Mouse (Mus musculus) stomach, embryonic 14.5 days (tissue): ENCODE data around the gene Plscr3. TPM values are rescaled to one million over a fixed set of nuclear protein-coding genes. Genes with fewer than 3 reads are reported as not detected.

Source experiments
- ATAC-seq: fragments of 200-750 bp; cut with Nextera tagmentation; 2 replicates; pipeline ENCODE4 v1.8.0; 2017; ENCODE audit warnings: low read depth, moderate TSS enrichment; ENCODE audit not compliant: insufficient number of reproducible peaks, insufficient read depth, low FRiP score
- H3K27ac ChIP-seq: fragments of 300-500 bp; sonication (generic); 2 replicates; pipeline ENCODE4 v1.5.1; 2014; ENCODE audit warnings: mild to moderate bottlenecking, low read length, moderate library complexity, mixed read lengths
- H3K27me3 ChIP-seq: fragments of 300-500 bp; sonication (generic); 2 replicates; pipeline ENCODE4 v1.6.1; 2014; ENCODE audit warnings: low read length, control low read depth, mixed read lengths; ENCODE audit not compliant: control insufficient read depth, insufficient read depth
- H3K36me3 ChIP-seq: fragments of 300-500 bp; sonication (generic); 2 replicates; pipeline ENCODE4 v1.6.1; 2014; ENCODE audit warnings: mild to moderate bottlenecking, control low read depth, low read length, moderate library complexity, mixed read lengths; ENCODE audit not compliant: control insufficient read depth, insufficient read depth
- H3K4me1 ChIP-seq: fragments of 300-500 bp; sonication (generic); 2 replicates; pipeline ENCODE4 v1.6.1; 2014; ENCODE audit warnings: low read length, control low read depth, mixed read lengths; ENCODE audit not compliant: control insufficient read depth, insufficient read depth
- H3K4me2 ChIP-seq: fragments of 300-500 bp; sonication (generic); replicated peaks from 2 replicates; pipeline ENCODE4 v1.6.1; 2014; ENCODE audit warnings: low read depth, low read length, control low read depth
- H3K4me3 ChIP-seq: fragments of 300-500 bp; sonication (generic); 2 replicates; pipeline ENCODE4 v1.5.1; 2014; ENCODE audit warnings: low read depth, low read length, control low read depth
- H3K9ac ChIP-seq: fragments of 300-500 bp; sonication (generic); replicated peaks from 2 replicates; pipeline ENCODE4 v1.6.1; 2014; ENCODE audit warnings: low read depth, mild to moderate bottlenecking, control low read depth, low read length, moderate library complexity, mixed read lengths
- H3K9me3 ChIP-seq: fragments of 300-500 bp; sonication (generic); 2 replicates; pipeline ENCODE4 v1.6.1; 2016; ENCODE audit warnings: low read depth, low read length, control low read depth; ENCODE audit not compliant: control insufficient read depth
- WGBS: fragments of 180-500 bp; shearing (Covaris S2); extraction: QIAGEN DNeasy Blood & Tissue Kit; methylation state at CpG from one replicate; pipeline ENCODE4 v1.1.7; 2014; 5-methylcytosine and 5-hydroxymethylcytosine counted together
- polyA plus RNA-seq: library from polyadenylated mRNA; unstranded; fragments of >200 nt; fragmentation: Nextera tagmentation; extraction: Ambion mirVana; gene quantifications from 2 replicates; pipeline ENCODE4 v1.2.1, GENCODE M21; 2014

The Plscr3 gene
- polyA plus RNA-seq, 1 experiment from 2014 or later: 102 TPM

GRCm38 (mm10) chr11:69818365-69818764 is 27.8 kb upstream of the Plscr3 start, which contains the start of gene Spem2:
Gene Spem2 (minus strand): TSS chr11:69818465.
- 78% methylated on average over 2 of the region's 2 CpGs for WGBS
- no peak within 1 kb of the TSS for H3K4me3 ChIP-seq
- H3K36me3 ChIP-seq: no peaks in the 10 kb centered on the region
- no peak within 1 kb of the TSS for H3K9ac ChIP-seq
- H3K4me2 ChIP-seq: no peak within 1 kb of the TSS
- H3K9me3 ChIP-seq: peaks cover 3% of the 10 kb centered on the region; the same call in 1 of the 2 replicates
- no peak within 1 kb of the TSS for H3K27ac ChIP-seq
- no peaks in the 10 kb centered on the region for H3K4me1 ChIP-seq
- no peaks in the 10 kb centered on the region for H3K27me3 ChIP-seq
- ATAC-seq: no peak

DNA sequence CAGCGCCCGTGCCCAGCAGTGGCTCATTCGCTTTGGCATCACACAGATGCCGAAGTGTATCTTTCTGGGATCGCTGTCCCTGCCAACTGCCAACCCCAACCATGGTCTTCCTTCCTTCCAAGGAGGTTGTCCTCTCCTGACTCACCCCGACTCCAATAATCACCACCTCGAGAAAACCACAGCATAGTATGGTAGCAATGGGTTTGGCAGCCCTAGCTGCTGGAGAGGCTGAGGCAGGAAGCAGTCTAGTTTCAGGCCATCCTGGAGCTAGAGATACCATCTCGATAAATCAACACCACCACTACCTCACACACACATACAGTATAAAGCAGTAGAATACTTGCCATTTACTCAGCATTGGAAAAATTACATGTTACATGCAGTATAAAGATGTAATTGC is 27.3 kb upstream of the Plscr3 start:
- Histone ChIP-seq H3K27ac (no peak overlapping the region), H3K36me3 (no peaks in the 10 kb centered on the region), H3K4me1 (no peaks in the 10 kb centered on the region), H3K27me3 (no peaks in the 10 kb centered on the region), H3K9ac (no peak overlapping the region), H3K9me3 (peaks cover 3% of the 10 kb centered on the region; the same call in 1 of the 2 replicates), H3K4me3 (no peak overlapping the region), H3K4me2 (no peak overlapping the region)
- ATAC-seq: no peak
- WGBS: 92% methylated on average over 8 of the region's 8 CpGs

DNA sequence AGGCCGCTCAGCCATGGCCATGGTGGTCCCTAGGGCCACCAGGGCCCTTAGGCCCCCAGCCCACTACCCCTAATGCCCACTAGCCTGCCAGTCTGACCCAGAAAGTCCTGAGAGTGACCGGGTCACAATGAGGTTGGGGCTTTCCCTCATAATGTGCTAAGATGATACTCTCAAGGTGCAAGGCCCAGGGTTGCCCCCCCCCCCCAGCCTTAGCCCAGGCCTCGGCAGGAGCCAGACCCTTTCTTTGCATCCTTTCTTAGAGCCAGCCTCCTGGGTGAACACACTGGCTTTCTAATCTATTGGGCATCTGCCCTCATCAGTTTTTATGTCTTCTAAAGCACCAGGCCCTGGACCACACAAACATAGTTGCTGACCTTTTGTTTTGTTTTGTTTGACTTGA is 24.1 kb upstream of the Plscr3 start, which contains the start of gene Spem1:
Gene Spem1 (minus strand): TSS at position 101 of the 400 bp plus-strand sequence.
- Histone ChIP-seq H3K4me3 (no peak within 1 kb of the TSS), H3K27ac (no peak within 1 kb of the TSS), H3K36me3 (peaks cover 22% of the 10 kb centered on the region), H3K9ac (no peak within 1 kb of the TSS), H3K9me3 (peaks cover 3% of the 10 kb centered on the region; the same call in 1 of the 2 replicates), H3K4me1 (no peaks in the 10 kb centered on the region), H3K27me3 (no peaks in the 10 kb centered on the region), H3K4me2 (no peak within 1 kb of the TSS)
- 80% methylated on average over 3 of the region's 3 CpGs for WGBS
- ATAC-seq: no peak

DNA sequence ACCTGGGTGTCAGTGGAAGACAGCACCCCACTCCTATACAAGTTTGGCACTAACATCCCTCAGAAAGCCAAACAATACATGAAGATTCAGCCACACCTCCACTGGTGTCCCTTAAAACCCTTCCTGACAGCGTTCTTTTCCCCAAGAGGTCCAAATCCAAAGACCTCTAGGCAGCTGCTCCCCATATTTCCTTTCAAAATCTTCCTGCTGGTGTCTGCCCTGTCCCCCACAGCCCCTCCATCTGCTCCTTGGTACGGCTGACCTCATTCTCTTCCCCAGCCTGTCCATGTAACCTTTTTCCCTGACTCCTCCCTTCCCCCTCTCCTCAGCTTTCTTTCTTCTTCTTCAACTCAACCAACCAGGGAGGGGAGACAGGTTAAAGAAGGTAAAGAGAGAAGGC is 22.7 kb upstream of the Plscr3 start:
- Histone ChIP-seq H3K36me3 (peaks cover 34% of the 10 kb centered on the region), H3K4me1 (no peaks in the 10 kb centered on the region), H3K27me3 (no peaks in the 10 kb centered on the region), H3K9me3 (no peaks in the 10 kb centered on the region), H3K9ac (no peak overlapping the region), H3K4me3 (no peak overlapping the region), H3K4me2 (no peak overlapping the region), H3K27ac (no peak overlapping the region)
- no peak for ATAC-seq
- WGBS: 74% methylated on average over 2 of the region's 2 CpGs

GRCm38 (mm10) chr11:69828832-69829231 is 17.3 kb upstream of the Plscr3 start:
- H3K27ac ChIP-seq: no peak overlapping the region
- H3K4me2 ChIP-seq: no peak overlapping the region
- 73% methylated on average over 5 of the region's 5 CpGs for WGBS
- H3K9ac ChIP-seq: no peak overlapping the region
- H3K27me3 ChIP-seq: no peaks in the 10 kb centered on the region
- H3K36me3 ChIP-seq: peaks cover 57% of the 10 kb centered on the region
- peaks cover 3% of the 10 kb centered on the region for H3K4me1 ChIP-seq
- ATAC-seq: no peak; the same call in 1 of the 2 replicates
- H3K4me3 ChIP-seq: no peak overlapping the region
- H3K9me3 ChIP-seq: no peaks in the 10 kb centered on the region

GRCm38 (mm10) chr11:69833554-69833953 is 12.6 kb upstream of the Plscr3 start:
- 65% methylated on average over 8 of the region's 8 CpGs for WGBS
- Histone ChIP-seq H3K4me1 (peaks cover 28% of the 10 kb centered on the region), H3K4me3 (peak overlapping the region; percentile 33), H3K4me2 (peak overlapping the region; percentile 63), H3K36me3 (peaks cover 23% of the 10 kb centered on the region; the same call in 1 of the 2 replicates), H3K9me3 (no peaks in the 10 kb centered on the region), H3K27me3 (no peaks in the 10 kb centered on the region), H3K9ac (peak overlapping the region; percentile 31), H3K27ac (no peak overlapping the region)
- ATAC-seq: no peak

DNA sequence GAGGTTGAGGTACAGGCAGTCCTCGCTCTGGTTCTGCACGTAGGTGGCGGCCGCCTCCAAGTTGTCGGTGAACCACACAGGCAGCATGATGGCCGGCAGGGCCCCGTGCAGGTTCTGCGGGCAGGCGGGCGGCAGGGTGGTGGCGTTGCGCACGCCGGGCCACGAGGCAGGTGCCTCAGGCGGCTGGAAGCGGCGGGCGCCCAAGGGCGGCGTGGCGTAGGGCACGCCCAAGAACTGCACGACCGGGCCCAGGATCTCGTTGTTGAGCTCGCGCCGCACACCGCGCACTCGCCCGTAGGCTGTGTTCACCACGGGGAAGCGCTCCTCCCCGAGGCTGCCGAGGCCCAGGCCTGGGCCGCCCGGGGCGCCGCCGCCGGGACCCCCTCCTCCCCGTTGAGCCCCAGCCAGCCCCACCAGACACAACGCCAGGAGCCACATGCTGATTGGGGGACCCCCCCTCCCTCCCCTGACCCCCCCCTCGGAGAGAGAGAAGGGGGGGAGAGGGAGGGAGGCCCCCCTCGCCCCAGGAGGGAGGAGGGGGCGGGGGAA is 12.1 kb upstream of the Plscr3 start:
- Histone ChIP-seq H3K4me3 (peak overlapping the region; percentile 33), H3K9ac (peak overlapping the region; percentile 31), H3K36me3 (peaks cover 20% of the 10 kb centered on the region; the same call in 1 of the 2 replicates), H3K4me1 (peaks cover 28% of the 10 kb centered on the region), H3K27me3 (no peaks in the 10 kb centered on the region), H3K4me2 (peak overlapping the region; percentile 63), H3K27ac (no peak overlapping the region), H3K9me3 (no peaks in the 10 kb centered on the region)
- no peak for ATAC-seq
- WGBS: 7% methylated on average over 42 of the region's 48 CpGs

DNA sequence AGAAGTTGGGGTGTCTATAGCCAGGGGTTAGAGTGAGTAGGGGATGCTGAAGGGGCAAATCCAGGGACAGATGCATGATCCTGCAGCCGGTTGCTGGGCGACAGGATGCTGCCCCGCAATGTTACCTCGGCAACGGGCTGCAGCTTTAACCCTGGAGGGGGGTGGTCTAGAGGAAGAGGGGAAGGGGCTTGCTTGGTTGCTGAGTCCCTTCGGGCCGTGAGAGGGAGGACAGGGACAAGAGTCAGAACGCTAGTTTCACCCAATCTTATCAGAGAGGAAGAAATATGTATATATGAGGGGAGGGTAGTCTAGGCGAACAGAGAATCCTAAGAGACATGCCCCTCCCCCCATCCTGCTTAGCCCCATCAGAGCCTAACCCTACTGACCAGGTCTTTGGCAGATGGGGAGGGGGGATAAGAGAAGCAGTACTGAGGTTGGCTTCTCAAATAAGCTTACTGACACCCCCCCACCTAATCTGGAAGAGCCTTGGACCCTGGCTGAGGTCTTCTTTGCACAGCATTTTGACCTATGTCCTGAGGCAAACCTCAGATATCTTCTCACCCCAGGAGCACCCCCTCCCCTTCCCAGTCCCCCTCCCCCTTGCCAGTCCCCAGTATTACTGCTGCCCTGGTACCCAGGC is 10.7 kb upstream of the Plscr3 start:
- Histone ChIP-seq H3K27me3 (no peaks in the 10 kb centered on the region), H3K4me2 (peak overlapping the region; percentile 63), H3K4me3 (peak overlapping the region; percentile 74), H3K9ac (no peak overlapping the region), H3K27ac (no peak overlapping the region), H3K9me3 (no peaks in the 10 kb centered on the region), H3K36me3 (peaks cover 17% of the 10 kb centered on the region; the same call in 1 of the 2 replicates), H3K4me1 (peaks cover 28% of the 10 kb centered on the region)
- no peak for ATAC-seq
- WGBS: 18% methylated on average over 9 of the region's 9 CpGs
